Mouse (Mus musculus) forebrain, embryonic 13.5 days (tissue): ENCODE measurements around the gene Szrd1. TPM values are rescaled to one million over a fixed set of nuclear protein-coding genes. Genes with fewer than 3 reads are reported as not detected.

Experiments used
- ATAC-seq: fragments of 200-750 bp; cut with Nextera tagmentation; 2 replicates; pipeline ENCODE4 v1.8.0; 2017
- H3K27ac ChIP-seq: fragments of 300-500 bp; sonication (generic); 2 replicates; pipeline ENCODE4 v1.5.1; 2015; ENCODE audit warnings: inconsistent platforms, mild to moderate bottlenecking, moderate library complexity
- H3K27me3 ChIP-seq: fragments of 300-500 bp; sonication (generic); 2 replicates; pipeline ENCODE4 v1.6.1; 2015; ENCODE audit warnings: mild to moderate bottlenecking, inconsistent platforms
- H3K36me3 ChIP-seq: fragments of 300-500 bp; sonication (generic); 2 replicates; pipeline ENCODE4 v1.6.1; 2015; ENCODE audit warnings: mild to moderate bottlenecking, inconsistent platforms; ENCODE audit not compliant: poor library complexity, severe bottlenecking
- H3K4me1 ChIP-seq: fragments of 300-500 bp; sonication (generic); 2 replicates; pipeline ENCODE4 v1.6.1; 2015; ENCODE audit warnings: inconsistent platforms
- H3K4me2 ChIP-seq: fragments of 300-500 bp; sonication (generic); 2 replicates; pipeline ENCODE4 v1.6.1; 2015; ENCODE audit warnings: inconsistent platforms, mild to moderate bottlenecking, moderate library complexity
- H3K4me3 ChIP-seq: fragments of 300-500 bp; sonication (generic); 2 replicates; pipeline ENCODE4 v1.5.1; 2015; ENCODE audit warnings: mild to moderate bottlenecking, inconsistent platforms
- H3K9ac ChIP-seq: fragments of 300-500 bp; sonication (generic); 2 replicates; pipeline ENCODE4 v1.6.1; 2015; ENCODE audit warnings: mild to moderate bottlenecking, inconsistent platforms
- H3K9me3 ChIP-seq: fragments of 300-500 bp; sonication (generic); replicated peaks from 2 replicates; pipeline ENCODE4 v1.6.1; 2016; ENCODE audit warnings: inconsistent platforms
- WGBS: fragments of 180-500 bp; shearing (Covaris S2); methylation state at CpG from one replicate; pipeline ENCODE4 v1.1.7; 2015; 5-methylcytosine and 5-hydroxymethylcytosine counted together
- polyA plus RNA-seq: library from polyadenylated mRNA; unstranded; fragments of >200 nt; fragmentation: Nextera tagmentation; extraction: Ambion mirVana; gene quantifications from 2 replicates; pipeline ENCODE4 v1.2.1, GENCODE M21; 2015

Gene Szrd1
- polyA plus RNA-seq, 1 experiment from 2014 or later: 29.3 TPM

DNA sequence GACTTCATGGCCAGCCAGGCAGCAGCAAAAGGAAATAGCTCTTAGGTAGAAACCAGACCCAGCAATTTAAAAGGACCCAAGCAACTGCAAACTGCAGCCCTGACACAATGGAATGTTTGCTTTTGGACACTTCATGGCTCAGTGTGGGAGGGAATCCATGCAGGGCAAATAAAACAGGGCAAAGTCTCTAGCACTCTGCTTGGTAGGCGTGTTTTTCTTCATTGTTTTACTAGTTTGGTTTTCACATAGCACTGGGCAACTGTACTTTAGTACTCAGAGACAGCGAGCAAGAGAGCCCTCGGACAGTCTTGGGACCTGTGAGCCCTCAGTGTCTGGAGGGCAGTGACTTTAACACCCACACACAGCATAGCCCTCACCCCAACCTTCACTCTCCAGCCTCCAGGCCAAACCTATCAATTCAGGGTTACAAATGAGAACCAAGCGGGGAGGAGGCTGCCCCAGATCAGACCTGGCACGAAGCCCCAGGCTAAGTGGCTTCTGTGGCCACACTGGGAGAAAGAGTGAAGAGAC lies 8.0 kb downstream of the Szrd1 start:
- Histone ChIP-seq H3K27ac (peak overlapping the region; percentile 31), H3K4me2 (no peak overlapping the region), H3K4me1 (peaks cover 60% of the 10 kb centered on the region), H3K36me3 (0 out of 2 replicates have a peak, but pooled peaks cover under 1% of the 10 kb centered on the region), H3K9ac (peak overlapping the region; percentile 27; the same call in 1 of the 2 replicates), H3K9me3 (no peaks in the 10 kb centered on the region), H3K27me3 (no peaks in the 10 kb centered on the region), H3K4me3 (no peak overlapping the region)
- ATAC-seq: no peak
- WGBS: 58% methylated on average over 5 of the region's 5 CpGs

GRCm38 (mm10) chr4:141130704-141131342 lies 8.8 kb downstream of the Szrd1 start:
- Histone ChIP-seq H3K27ac (0 out of 2 replicates have a peak overlapping the region, but pooled peaks have one; percentile 6), H3K4me1 (peaks cover 52% of the 10 kb centered on the region), H3K27me3 (no peaks in the 10 kb centered on the region), H3K4me2 (no peak overlapping the region), H3K4me3 (no peak overlapping the region), H3K36me3 (peaks cover 8% of the 10 kb centered on the region), H3K9me3 (no peaks in the 10 kb centered on the region), H3K9ac (no peak overlapping the region)
- ATAC-seq: peak; percentile 38; the same call in 1 of the 2 replicates
- WGBS: 78% methylated on average over 6 of the region's 6 CpGs

- H3K27ac ChIP-seq: no peak overlapping the region
- peaks cover 39% of the 10 kb centered on the region for H3K4me1 ChIP-seq
- H3K4me3 ChIP-seq: no peak overlapping the region
- no peaks in the 10 kb centered on the region for H3K9me3 ChIP-seq
- no peak for ATAC-seq
- WGBS: 80% methylated on average over 6 of the region's 6 CpGs
- H3K4me2 ChIP-seq: no peak overlapping the region
- H3K9ac ChIP-seq: no peak overlapping the region
- no peaks in the 10 kb centered on the region for H3K27me3 ChIP-seq
- peaks cover 9% of the 10 kb centered on the region for H3K36me3 ChIP-seq
These were observed 10.3 kb downstream of the Szrd1 start for GRCm38 (mm10) chr4:141129190-141129710.

GRCm38 (mm10) chr4:141123065-141123464 lies 16.5 kb downstream of the Szrd1 start:
- no peak overlapping the region for H3K27ac ChIP-seq
- no peak for ATAC-seq
- H3K9ac ChIP-seq: no peak overlapping the region
- H3K27me3 ChIP-seq: no peaks in the 10 kb centered on the region
- peaks cover 20% of the 10 kb centered on the region; the same call in 1 of the 2 replicates for H3K4me1 ChIP-seq
- WGBS: 30% methylated on average over 1 of the region's 1 CpGs
- no peaks in the 10 kb centered on the region for H3K9me3 ChIP-seq
- no peak overlapping the region for H3K4me3 ChIP-seq
- no peak overlapping the region for H3K4me2 ChIP-seq
- peaks cover 14% of the 10 kb centered on the region for H3K36me3 ChIP-seq

DNA sequence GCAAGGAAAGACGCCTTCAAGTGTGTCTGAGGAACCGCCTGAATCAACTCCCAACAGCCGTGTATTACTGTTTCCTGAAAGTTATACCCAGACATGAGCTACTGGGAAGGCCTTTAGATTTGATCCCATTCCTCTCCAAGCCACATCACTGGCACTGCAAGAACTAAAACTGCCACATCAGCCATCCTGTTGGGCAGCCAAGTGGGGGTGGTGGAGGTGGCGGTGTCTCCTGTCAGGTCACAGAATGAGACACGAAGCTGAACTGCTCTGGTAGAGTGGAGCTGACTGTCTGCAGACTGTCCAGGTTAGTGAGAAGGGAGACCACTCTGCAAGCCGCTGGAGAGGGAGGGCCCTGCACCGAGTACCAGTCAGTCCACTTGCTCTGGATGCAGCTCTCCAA lies 16.9 kb downstream of the Szrd1 start:
- 86% methylated on average over 7 of the region's 7 CpGs for WGBS
- H3K27ac ChIP-seq: no peak overlapping the region
- ATAC-seq: no peak

DNA sequence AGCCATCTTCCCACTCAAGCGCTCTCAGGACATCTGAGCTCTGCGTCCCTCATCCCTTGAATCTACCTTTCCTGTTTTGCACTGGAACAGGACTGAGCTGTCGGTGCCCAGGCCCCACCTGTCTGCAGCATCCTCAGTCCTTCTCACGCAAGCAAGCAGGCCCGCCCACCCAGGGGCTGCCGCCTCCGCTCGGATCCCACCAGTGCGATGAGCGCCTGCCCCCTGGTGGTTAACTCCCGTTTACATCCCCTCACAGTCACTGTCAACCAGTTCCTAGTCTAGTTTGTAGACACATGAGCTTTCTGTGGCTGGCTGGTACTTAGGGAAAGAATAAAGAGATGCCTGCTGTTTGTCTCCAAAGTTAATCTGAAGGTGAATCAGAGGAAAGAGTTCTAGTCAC lies 18.9 kb downstream of the Szrd1 start:
- Histone ChIP-seq H3K27ac (no peak overlapping the region), H3K4me1 (peaks cover 20% of the 10 kb centered on the region; the same call in 1 of the 2 replicates), H3K27me3 (no peaks in the 10 kb centered on the region), H3K9ac (0 out of 2 replicates have a peak overlapping the region, but pooled peaks have one; percentile 12), H3K4me3 (no peak overlapping the region), H3K36me3 (peaks cover 29% of the 10 kb centered on the region), H3K4me2 (no peak overlapping the region), H3K9me3 (no peaks in the 10 kb centered on the region)
- ATAC-seq: peak; percentile 71
- 20% methylated on average over 11 of the region's 11 CpGs for WGBS

More for the DNA sequence above, 16.9 kb downstream of the Szrd1 start:
- Histone ChIP-seq H3K27me3 (no peaks in the 10 kb centered on the region), H3K9me3 (no peaks in the 10 kb centered on the region), H3K4me1 (peaks cover 20% of the 10 kb centered on the region; the same call in 1 of the 2 replicates), H3K9ac (no peak overlapping the region), H3K4me3 (no peak overlapping the region), H3K4me2 (no peak overlapping the region), H3K36me3 (peaks cover 18% of the 10 kb centered on the region)

DNA sequence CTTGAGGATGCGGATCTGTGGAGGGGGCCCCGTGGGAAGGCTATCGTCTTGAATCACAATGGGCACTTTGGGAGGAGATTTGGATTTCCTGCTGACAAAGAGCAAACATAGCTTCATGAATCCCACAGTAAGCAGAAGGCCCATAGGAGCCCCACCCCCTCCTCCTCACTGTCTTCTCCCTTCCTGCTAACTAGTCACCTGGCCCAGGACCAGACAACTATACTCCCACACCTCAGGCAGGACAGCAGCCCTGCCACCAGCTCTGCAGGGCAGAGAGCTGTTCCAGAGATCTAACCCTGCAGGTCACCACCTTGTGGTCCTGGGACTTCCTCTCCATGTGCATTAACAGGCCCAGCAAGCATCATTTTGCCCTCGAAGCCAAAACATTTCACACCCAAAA lies 20.9 kb downstream of the Szrd1 start:
- Histone ChIP-seq H3K9ac (no peak overlapping the region), H3K4me2 (no peak overlapping the region), H3K4me1 (peaks cover 18% of the 10 kb centered on the region; the same call in 1 of the 2 replicates), H3K9me3 (no peaks in the 10 kb centered on the region), H3K27ac (no peak overlapping the region), H3K4me3 (no peak overlapping the region), H3K36me3 (peaks cover 48% of the 10 kb centered on the region), H3K27me3 (no peaks in the 10 kb centered on the region)
- ATAC-seq: no peak
- 89% methylated on average over 4 of the region's 4 CpGs for WGBS

GRCm38 (mm10) chr4:141115398-141115797 lies 24.2 kb downstream of the Szrd1 start:
- H3K9me3 ChIP-seq: no peaks in the 10 kb centered on the region
- H3K36me3 ChIP-seq: peaks cover 81% of the 10 kb centered on the region
- H3K27ac ChIP-seq: no peak overlapping the region
- no peak overlapping the region for H3K4me2 ChIP-seq
- WGBS: 73% methylated on average over 8 of the region's 8 CpGs
- H3K4me1 ChIP-seq: peaks cover 6% of the 10 kb centered on the region; the same call in 1 of the 2 replicates
- no peak for ATAC-seq
- no peaks in the 10 kb centered on the region for H3K27me3 ChIP-seq
- H3K4me3 ChIP-seq: no peak overlapping the region
- H3K9ac ChIP-seq: no peak overlapping the region

GRCm38 (mm10) chr4:141114521-141114981 lies 25.0 kb downstream of the Szrd1 start:
- Histone ChIP-seq H3K9me3 (no peaks in the 10 kb centered on the region), H3K4me2 (no peak overlapping the region), H3K9ac (no peak overlapping the region), H3K4me3 (no peak overlapping the region), H3K4me1 (0 out of 2 replicates have a peak, but pooled peaks cover 6% of the 10 kb centered on the region), H3K27ac (no peak overlapping the region), H3K36me3 (peaks cover 85% of the 10 kb centered on the region), H3K27me3 (no peaks in the 10 kb centered on the region)
- WGBS: 89% methylated on average over 6 of the region's 6 CpGs
- ATAC-seq: no peak

DNA sequence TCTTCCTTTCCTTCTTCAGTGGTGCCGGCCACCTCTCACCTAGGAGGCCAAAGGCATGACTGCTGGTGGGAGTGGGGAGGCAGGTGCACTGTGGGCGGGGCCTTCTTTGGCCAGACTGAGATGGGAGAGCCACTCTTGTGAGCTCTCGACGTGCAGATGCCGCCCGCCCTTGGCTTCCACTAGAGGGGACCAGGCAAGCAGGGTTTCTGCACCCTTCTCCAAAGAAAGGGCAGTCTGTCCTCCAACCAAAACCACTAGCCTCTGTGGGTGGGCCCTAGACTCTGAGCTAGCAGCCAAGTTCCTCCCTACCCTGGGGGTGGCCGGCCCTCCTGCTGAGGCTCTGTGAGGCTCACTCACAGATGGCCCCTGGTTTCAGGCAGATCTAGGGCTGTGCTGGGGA lies 25.7 kb downstream of the Szrd1 start:
- Histone ChIP-seq H3K4me1 (0 out of 2 replicates have a peak, but pooled peaks cover 3% of the 10 kb centered on the region), H3K36me3 (peaks cover 85% of the 10 kb centered on the region), H3K27ac (no peak overlapping the region), H3K4me3 (no peak overlapping the region), H3K9me3 (no peaks in the 10 kb centered on the region), H3K27me3 (no peaks in the 10 kb centered on the region), H3K9ac (no peak overlapping the region), H3K4me2 (no peak overlapping the region)
- ATAC-seq: no peak
- 81% methylated on average over 7 of the region's 7 CpGs for WGBS

DNA sequence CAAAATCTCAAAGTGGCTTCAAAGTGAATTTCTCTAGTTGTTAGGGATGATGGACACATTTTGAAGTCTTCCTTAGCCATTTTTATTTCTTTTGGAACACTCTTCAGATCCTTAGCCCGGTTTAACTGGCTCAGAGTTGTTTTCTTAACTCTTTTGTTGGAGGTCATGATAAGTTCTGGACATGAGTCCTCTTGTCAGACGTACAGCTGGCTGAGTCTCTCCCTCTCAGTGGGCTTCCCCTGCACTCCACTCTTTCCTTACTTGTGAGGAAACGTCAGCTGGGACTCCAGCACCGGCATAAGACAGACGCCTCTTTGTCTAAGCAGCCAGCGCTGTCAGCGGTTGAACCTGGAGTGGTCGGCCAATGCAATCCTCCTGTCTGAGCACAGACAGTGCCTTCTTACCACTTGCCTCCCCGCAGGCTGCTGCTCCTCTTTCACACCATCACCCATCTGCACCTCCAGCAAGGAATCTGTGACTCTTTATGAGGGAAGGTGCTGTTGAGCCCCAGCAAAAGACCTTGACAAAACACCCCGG lies 31.3 kb downstream of the Szrd1 start:
- no peaks in the 10 kb centered on the region for H3K4me1 ChIP-seq
- 55% methylated on average over 10 of the region's 10 CpGs for WGBS
- no peak overlapping the region; the same call in 1 of the 2 replicates for H3K27ac ChIP-seq
- ATAC-seq: no peak
- H3K9ac ChIP-seq: no peak overlapping the region
- H3K9me3 ChIP-seq: no peaks in the 10 kb centered on the region
- no peak overlapping the region for H3K4me2 ChIP-seq
- peaks cover 32% of the 10 kb centered on the region for H3K36me3 ChIP-seq
- no peak overlapping the region for H3K4me3 ChIP-seq
- H3K27me3 ChIP-seq: no peaks in the 10 kb centered on the region

- no peak for ATAC-seq
- no peaks in the 10 kb centered on the region for H3K4me1 ChIP-seq
These were observed 32.9 kb downstream of the Szrd1 start for GRCm38 (mm10) chr4:141106526-141107183.

More at GRCm38 (mm10) chr4:141106526-141107183, 32.9 kb downstream of the Szrd1 start:
- Histone ChIP-seq H3K9ac (no peak overlapping the region), H3K36me3 (peaks cover 16% of the 10 kb centered on the region), H3K4me3 (no peak overlapping the region), H3K27ac (no peak overlapping the region), H3K27me3 (no peaks in the 10 kb centered on the region), H3K9me3 (no peaks in the 10 kb centered on the region), H3K4me2 (no peak overlapping the region)
- WGBS: 83% methylated on average over 16 of the region's 16 CpGs
